Mouse (Mus musculus): ENCODE results near the gene Hmgn2.

- TF ChIP-seq POLR2A (IDR thresholded peaks at IDR 0.05; ENCODE audit: insufficient read depth, low read depth, low read length) (no peak), CTCF (IDR thresholded peaks at IDR 0.05) (peak; percentile 8; the same call in 1 of the 2 replicates), EP300 (IDR thresholded peaks at IDR 0.05; ENCODE audit: insufficient read depth, low read depth, low read length) (no peak)
These were observed 33.3 kb upstream of the Hmgn2 start for GRCm38 (mm10) chr4:134001710-134002109.
